Mouse (Mus musculus) embryonic facial prominence, embryonic 13.5 days (tissue): ENCODE results near the gene Man1b1. TPM values are rescaled to one million over a fixed set of nuclear protein-coding genes. Genes with fewer than 3 reads are reported as not detected.

Experiments used
- ATAC-seq: fragments of 200-750 bp; cut with Nextera tagmentation; 2 replicates; pipeline ENCODE4 v1.8.0; 2017; ENCODE audit warnings: low read depth; ENCODE audit not compliant: insufficient number of reproducible peaks, insufficient read depth, low FRiP score, low TSS enrichment
- H3K27ac ChIP-seq: fragments of 300-500 bp; sonication (generic); 2 replicates; pipeline ENCODE4 v1.5.1; 2015; ENCODE audit warnings: moderate library complexity, mild to moderate bottlenecking, inconsistent platforms
- H3K27me3 ChIP-seq: fragments of 300-500 bp; sonication (generic); 2 replicates; pipeline ENCODE4 v1.6.1; 2015; ENCODE audit warnings: mild to moderate bottlenecking, inconsistent platforms
- H3K36me3 ChIP-seq: fragments of 300-500 bp; sonication (generic); 2 replicates; pipeline ENCODE4 v1.6.1; 2015; ENCODE audit warnings: mild to moderate bottlenecking, inconsistent platforms
- H3K4me1 ChIP-seq: fragments of 300-500 bp; sonication (generic); 2 replicates; pipeline ENCODE4 v1.6.1; 2015; ENCODE audit warnings: inconsistent platforms
- H3K4me2 ChIP-seq: fragments of 300-500 bp; sonication (generic); 2 replicates; pipeline ENCODE4 v1.6.1; 2015; ENCODE audit warnings: moderate library complexity, mild to moderate bottlenecking, inconsistent platforms
- H3K4me3 ChIP-seq: fragments of 300-500 bp; sonication (generic); 2 replicates; pipeline ENCODE4 v1.5.1; 2015; ENCODE audit warnings: mild to moderate bottlenecking, inconsistent platforms
- H3K9ac ChIP-seq: fragments of 300-500 bp; sonication (generic); 2 replicates; pipeline ENCODE4 v1.6.1; 2015; ENCODE audit warnings: mild to moderate bottlenecking, inconsistent platforms
- H3K9me3 ChIP-seq: fragments of 300-500 bp; sonication (generic); 2 replicates; pipeline ENCODE4 v1.6.1; 2016; ENCODE audit warnings: inconsistent platforms
- WGBS: fragments of 180-500 bp; shearing (Covaris S2); methylation state at CpG from one replicate; pipeline ENCODE4 v1.1.7; 2015; ENCODE audit warnings: mixed read lengths; 5-methylcytosine and 5-hydroxymethylcytosine counted together
- polyA plus RNA-seq: library from polyadenylated mRNA; unstranded; fragments of >200 nt; fragmentation: Nextera tagmentation; extraction: Ambion mirVana; gene quantifications from 2 replicates; pipeline ENCODE4 v1.2.1, GENCODE M21; 2015

Gene Man1b1
- 61.1 and 79.4 TPM in 2 replicates for polyA plus RNA-seq

GRCm38 (mm10) chr2:25332286-25333160, at the start of gene Man1b1:
TSS of gene Man1b1 (plus strand) at chr2:25332338.
- H3K9ac ChIP-seq: peak within 1 kb of the TSS; percentile 94

GRCm38 (mm10) chr2:25285551-25285950, 46.6 kb upstream of the Man1b1 start:
- H3K4me2 ChIP-seq: no peak overlapping the region
- H3K9me3 ChIP-seq: no peaks in the 10 kb centered on the region
- peaks cover 22% of the 10 kb centered on the region for H3K4me1 ChIP-seq
- no peak overlapping the region for H3K9ac ChIP-seq
- peaks cover 57% of the 10 kb centered on the region for H3K36me3 ChIP-seq
- 81% methylated on average over 2 of the region's 2 CpGs for WGBS
- peaks cover 34% of the 10 kb centered on the region for H3K27me3 ChIP-seq
- H3K27ac ChIP-seq: peak overlapping the region; percentile 76; the same call in 1 of the 2 replicates
- H3K4me3 ChIP-seq: no peak overlapping the region
- no peak for ATAC-seq

More at GRCm38 (mm10) chr2:25332286-25333160, at the start of gene Man1b1:
- Histone ChIP-seq H3K9me3 (no peaks in the 10 kb centered on the region), H3K4me3 (peak within 1 kb of the TSS; percentile 82), H3K36me3 (peaks cover 37% of the 10 kb centered on the region), H3K27ac (peak within 1 kb of the TSS; percentile 87), H3K4me1 (peaks cover 19% of the 10 kb centered on the region), H3K4me2 (peak within 1 kb of the TSS; percentile 90), H3K27me3 (no peaks in the 10 kb centered on the region)
- under 1% methylated on average over 78 of the region's 78 CpGs for WGBS
- peak; percentile 95 for ATAC-seq

GRCm38 (mm10) chr2:25286314-25286713, 45.8 kb upstream of the Man1b1 start:
- peaks cover 42% of the 10 kb centered on the region for H3K27me3 ChIP-seq
- 67% methylated on average over 1 of the region's 1 CpGs for WGBS

GRCm38 (mm10) chr2:25286837-25287636, 45.1 kb upstream of the Man1b1 start:
- WGBS: 51% methylated on average over 7 of the region's 7 CpGs
- H3K36me3 ChIP-seq: peaks cover 44% of the 10 kb centered on the region
- H3K9ac ChIP-seq: no peak overlapping the region
- 0 out of 2 replicates have a peak overlapping the region, but pooled peaks have one; percentile 2 for H3K4me2 ChIP-seq
- peaks cover 35% of the 10 kb centered on the region for H3K4me1 ChIP-seq
- no peaks in the 10 kb centered on the region for H3K9me3 ChIP-seq
- ATAC-seq: no peak
- H3K4me3 ChIP-seq: no peak overlapping the region
- peaks cover 49% of the 10 kb centered on the region for H3K27me3 ChIP-seq
- peak overlapping the region; percentile 77 for H3K27ac ChIP-seq

More at GRCm38 (mm10) chr2:25286314-25286713, 45.8 kb upstream of the Man1b1 start:
- H3K4me3 ChIP-seq: no peak overlapping the region
- H3K27ac ChIP-seq: peak overlapping the region; percentile 76
- H3K9me3 ChIP-seq: no peaks in the 10 kb centered on the region
- no peak for ATAC-seq
- peaks cover 49% of the 10 kb centered on the region for H3K36me3 ChIP-seq
- H3K4me2 ChIP-seq: no peak overlapping the region
- H3K9ac ChIP-seq: 0 out of 2 replicates have a peak overlapping the region, but pooled peaks have one; percentile 6
- peaks cover 29% of the 10 kb centered on the region for H3K4me1 ChIP-seq

GRCm38 (mm10) chr2:25287927-25288649, 44.0 kb upstream of the Man1b1 start, which contains the start of gene Tmem210:
TSS of gene Tmem210 (plus strand) at chr2:25288145.
- Histone ChIP-seq H3K9ac (no peak within 1 kb of the TSS), H3K36me3 (peaks cover 34% of the 10 kb centered on the region), H3K4me3 (no peak within 1 kb of the TSS), H3K27ac (peak within 1 kb of the TSS; percentile 77), H3K27me3 (peaks cover 59% of the 10 kb centered on the region), H3K4me1 (peaks cover 43% of the 10 kb centered on the region), H3K9me3 (no peaks in the 10 kb centered on the region), H3K4me2 (0 out of 2 replicates have a peak within 1 kb of the TSS, but pooled peaks have one; percentile 2)
- 81% methylated on average over 6 of the region's 6 CpGs for WGBS
- no peak for ATAC-seq

DNA sequence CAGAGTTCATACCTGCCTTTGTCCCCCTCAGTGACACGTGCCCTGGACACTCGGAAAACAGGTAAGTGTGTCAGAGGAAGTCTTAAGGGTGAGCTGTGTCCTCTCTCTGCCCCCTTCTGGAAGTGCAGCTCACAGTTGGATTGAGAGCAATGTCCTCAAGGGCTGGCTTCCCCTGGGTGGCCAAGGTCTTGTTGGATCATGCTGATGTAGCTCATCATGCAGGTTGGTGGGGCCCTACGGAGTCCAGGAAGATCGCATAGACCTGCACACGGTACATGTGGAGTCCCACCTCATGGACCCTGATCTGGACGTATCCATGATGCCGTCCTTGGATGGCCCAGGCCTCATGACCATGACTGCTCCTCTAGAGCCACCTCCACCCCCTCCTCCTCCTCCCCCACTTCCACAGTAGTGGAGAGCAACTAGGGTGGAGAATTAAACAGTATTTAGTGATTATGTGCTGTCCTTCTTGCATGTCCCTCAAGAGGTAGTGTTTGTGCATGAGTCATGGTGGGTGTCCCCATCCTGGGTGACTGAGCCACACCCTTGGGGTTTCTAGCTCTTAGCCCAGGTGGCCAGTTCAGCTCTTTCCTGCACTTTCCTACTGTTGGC, 43.3 kb upstream of the Man1b1 start:
- peaks cover 26% of the 10 kb centered on the region for H3K36me3 ChIP-seq
- no peak overlapping the region for H3K9ac ChIP-seq
- no peaks in the 10 kb centered on the region for H3K9me3 ChIP-seq
- H3K4me1 ChIP-seq: peaks cover 43% of the 10 kb centered on the region
- no peak overlapping the region for H3K4me3 ChIP-seq
- H3K27ac ChIP-seq: no peak overlapping the region
- peaks cover 67% of the 10 kb centered on the region for H3K27me3 ChIP-seq
- no peak overlapping the region for H3K4me2 ChIP-seq
- ATAC-seq: no peak
- WGBS: 84% methylated on average over 7 of the region's 7 CpGs

DNA sequence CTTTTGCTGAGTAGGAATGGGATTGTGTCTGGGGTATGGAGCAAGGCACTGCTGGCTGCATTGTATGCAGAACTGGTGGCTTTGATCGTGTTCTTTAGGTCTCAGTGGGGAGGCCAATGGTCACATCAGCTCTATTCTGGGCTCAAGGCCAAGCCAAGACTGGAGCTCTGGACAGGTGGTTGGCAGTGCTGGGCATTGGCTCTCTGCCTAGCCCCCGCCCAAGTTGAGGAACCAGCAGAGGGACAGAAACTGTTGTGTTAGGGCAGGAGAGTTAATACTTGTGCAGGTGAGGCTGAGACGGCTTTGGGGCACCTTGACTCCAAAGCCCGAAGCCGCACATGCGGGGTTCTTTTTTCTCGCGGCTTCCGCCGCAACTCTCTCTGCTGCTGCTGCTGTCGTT, 42.5 kb upstream of the Man1b1 start, which contains the start of gene Lrrc26:
TSS of gene Lrrc26 (plus strand) at position 265 of the 400 bp plus-strand sequence.
- H3K4me1 ChIP-seq: peaks cover 43% of the 10 kb centered on the region

DNA sequence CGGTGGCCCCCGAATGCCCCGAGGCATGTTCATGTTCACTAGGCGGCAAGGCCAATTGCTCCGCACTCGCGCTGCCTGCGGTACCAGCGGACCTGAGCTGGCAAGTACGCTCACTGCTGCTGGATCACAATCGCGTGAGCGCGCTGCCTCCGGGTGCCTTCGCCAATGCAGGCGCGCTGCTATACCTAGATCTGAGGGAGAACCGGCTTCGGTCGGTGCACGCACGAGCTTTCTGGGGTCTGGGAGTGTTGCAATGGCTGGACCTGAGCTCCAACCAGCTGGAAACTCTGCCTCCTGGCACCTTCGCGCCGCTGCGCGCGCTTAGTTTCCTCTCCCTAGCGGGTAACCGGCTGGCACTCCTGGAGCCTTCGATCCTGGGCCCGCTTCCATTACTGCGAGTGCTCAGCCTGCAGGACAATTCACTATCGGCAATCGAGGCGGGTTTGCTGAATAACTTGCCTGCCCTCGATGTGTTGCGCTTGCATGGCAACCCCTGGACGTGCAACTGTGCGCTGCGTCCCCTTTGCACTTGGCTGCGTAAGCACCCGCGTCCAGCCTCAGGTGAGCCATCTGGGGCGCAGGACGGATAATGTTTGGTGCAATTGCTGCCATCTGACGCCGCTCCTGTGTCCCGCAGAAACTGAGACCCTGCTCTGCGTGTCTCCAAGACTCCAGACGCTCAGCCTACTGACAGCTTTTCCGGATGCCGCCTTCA, 41.9 kb upstream of the Man1b1 start:
- peaks cover 12% of the 10 kb centered on the region for H3K36me3 ChIP-seq
- peaks cover 43% of the 10 kb centered on the region for H3K4me1 ChIP-seq
- WGBS: 1% methylated on average over 54 of the region's 54 CpGs
- H3K27me3 ChIP-seq: peaks cover 81% of the 10 kb centered on the region
- no peaks in the 10 kb centered on the region for H3K9me3 ChIP-seq
- H3K4me3 ChIP-seq: peak overlapping the region; percentile 29
- no peak overlapping the region for H3K27ac ChIP-seq
- H3K9ac ChIP-seq: no peak overlapping the region
- ATAC-seq: no peak
- H3K4me2 ChIP-seq: peak overlapping the region; percentile 60

More for the DNA sequence above, 42.5 kb upstream of the Man1b1 start, which contains the start of gene Lrrc26:
- Histone ChIP-seq H3K4me3 (peak within 1 kb of the TSS; percentile 29), H3K36me3 (peaks cover 18% of the 10 kb centered on the region), H3K4me2 (peak within 1 kb of the TSS; percentile 60), H3K27ac (no peak within 1 kb of the TSS), H3K27me3 (peaks cover 75% of the 10 kb centered on the region), H3K9me3 (no peaks in the 10 kb centered on the region), H3K9ac (no peak within 1 kb of the TSS)
- WGBS: 9% methylated on average over 11 of the region's 11 CpGs
- ATAC-seq: no peak

- Histone ChIP-seq H3K36me3 (peaks cover 7% of the 10 kb centered on the region), H3K4me3 (peak overlapping the region; percentile 29), H3K9ac (no peak overlapping the region), H3K4me1 (peaks cover 40% of the 10 kb centered on the region), H3K27ac (no peak overlapping the region), H3K27me3 (peaks cover 86% of the 10 kb centered on the region), H3K9me3 (no peaks in the 10 kb centered on the region), H3K4me2 (peak overlapping the region; percentile 60)
- WGBS: under 1% methylated on average over 18 of the region's 18 CpGs
- ATAC-seq: no peak
Observed at GRCm38 (mm10) chr2:25290816-25291130, 41.4 kb upstream of the Man1b1 start.
